Mouse (Mus musculus): ENCODE data around the gene Foxa1.

The Foxa1 gene
- long read RNA-seq, experiment 1: 0 reads
- long read RNA-seq, experiment 2: 0 reads

DNA sequence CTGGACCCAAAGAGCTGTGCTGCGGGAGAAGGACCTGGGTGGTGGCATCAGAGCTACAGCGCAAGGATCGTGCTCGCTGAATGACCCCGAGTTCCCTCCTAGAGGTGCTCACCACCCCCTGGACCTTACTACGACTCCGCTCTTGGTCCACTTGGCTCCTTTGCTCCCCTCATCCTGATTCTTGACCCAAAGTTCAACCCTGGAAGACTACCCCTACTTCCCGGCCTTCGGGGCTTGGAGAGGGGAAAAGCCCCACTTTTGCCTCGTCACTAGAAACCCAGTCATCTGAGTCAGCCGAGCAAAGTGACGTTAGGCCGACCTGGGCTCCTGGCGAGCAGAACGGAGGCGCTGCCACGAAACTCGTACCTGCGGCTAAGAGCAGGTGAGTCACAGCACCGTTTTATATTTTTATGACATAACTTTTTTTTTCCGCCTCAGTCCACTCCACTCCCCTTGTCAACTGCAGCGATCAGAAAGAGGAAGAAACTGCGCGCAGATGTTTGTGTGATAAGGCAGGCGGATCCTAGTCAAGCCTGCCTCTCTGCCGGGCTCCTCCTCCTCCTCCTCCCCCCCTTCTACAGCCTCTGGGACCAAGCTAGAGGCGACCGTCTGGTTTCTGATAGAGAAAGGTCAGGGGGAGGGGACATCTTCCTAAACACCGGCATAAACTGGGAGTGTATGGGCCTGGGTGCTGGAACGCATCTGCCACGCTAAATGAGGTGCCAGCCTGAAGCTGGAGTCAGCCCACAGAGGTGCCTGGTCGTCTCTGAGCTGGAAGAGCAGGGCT, at the start of gene Foxa1:
Gene Foxa1 (minus strand): TSS at position 502 of the 787 bp plus-strand sequence.
- intact Hi-C loops (cut with DNase I): no loop called here

DNA sequence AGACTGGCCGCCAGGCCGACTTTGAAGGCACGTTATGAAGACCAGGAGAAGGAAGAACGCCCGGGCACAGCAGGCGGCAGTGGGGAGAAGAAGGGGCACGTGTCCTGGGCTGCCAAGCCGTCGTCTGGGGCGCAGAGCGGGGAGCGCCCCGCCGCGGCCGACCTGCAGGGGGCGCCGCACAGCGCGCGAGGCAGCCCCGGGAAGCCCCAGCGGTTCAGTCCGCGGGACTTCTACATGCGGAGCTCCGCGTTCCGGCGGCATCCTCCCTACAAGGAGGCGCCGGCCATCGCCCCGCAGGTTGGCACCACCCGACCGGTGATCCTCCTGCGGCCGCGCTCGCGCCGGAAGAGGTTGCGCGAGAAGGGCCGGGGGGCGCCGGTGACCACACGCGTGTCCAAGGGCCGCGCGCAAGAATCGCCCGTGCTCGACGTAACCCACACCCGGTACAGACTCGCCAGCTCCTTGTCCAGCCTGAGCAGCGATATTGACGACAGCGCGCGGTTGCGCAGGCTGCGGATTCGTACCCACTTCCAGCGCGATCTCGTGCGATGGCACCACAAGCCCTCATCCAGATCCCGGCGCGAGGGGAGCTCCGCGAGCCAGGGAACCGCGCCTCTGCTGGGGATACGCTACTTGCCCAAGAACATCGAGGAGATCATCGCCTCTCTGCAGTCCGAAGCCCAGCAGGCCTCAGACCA, 29.4 kb upstream of the Foxa1 start:
- intact Hi-C loops (cut with DNase I): no loop called here

DNA sequence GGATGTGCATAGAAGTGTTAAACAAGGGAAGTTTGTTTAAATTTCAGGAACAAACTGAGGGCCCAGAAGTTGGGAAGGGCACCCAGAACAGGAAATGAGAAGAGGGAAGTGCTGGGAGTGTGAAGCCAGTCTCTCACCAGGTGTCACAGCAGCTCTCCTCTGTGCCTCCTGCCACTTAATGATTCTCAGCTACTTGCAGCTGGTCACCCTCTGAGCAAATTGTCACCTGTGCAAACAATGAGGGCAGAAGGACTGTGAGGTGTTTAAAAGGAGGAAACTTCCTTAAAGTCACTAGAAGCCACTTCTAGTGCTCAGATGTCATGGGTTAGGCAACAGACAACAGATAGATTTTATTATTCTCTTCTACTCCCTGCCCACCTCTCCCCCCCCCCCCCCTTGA, 25.7 kb upstream of the Foxa1 start:
- intact Hi-C loops (cut with DNase I): no loop called here

DNA sequence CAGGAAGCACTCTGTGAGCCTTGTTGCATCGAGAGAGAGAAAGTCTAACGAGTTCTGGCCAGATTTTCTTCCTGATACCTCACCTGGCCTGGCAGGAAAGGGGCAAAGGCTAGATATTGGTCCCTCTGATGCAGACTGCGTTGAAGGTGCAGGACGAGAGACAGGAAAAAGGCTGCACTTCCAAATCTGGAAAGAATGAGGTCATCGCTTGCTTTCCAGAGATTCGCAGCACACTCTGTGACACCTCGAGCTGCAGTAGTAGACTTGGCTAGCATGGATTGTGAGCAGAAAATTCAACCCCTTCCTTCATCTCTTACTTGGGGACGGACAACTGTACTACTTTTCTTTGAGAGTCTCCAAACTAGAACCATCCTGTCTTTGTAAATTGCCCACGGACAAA, 25.1 kb upstream of the Foxa1 start:
- intact Hi-C loops (cut with DNase I): no loop called here

DNA sequence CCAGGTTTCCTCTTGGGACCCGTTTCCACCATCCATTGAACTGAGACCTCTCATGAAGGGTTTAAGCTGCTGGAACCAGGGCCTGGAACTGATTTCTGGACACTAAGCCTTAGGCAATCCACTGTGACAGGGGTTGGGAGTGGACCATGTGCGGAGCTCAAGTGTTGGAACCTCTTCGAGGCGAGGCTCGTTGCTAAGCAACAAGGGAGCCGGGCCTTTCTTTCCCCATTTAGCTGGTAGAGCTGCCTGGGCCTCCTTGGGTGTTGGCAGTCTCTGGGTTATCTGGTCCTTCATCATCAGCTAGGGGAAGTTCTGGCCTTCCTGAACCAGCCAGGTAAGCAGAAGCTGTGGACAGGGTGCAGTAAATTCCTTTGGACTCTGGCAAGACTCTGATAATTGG, 17.2 kb upstream of the Foxa1 start, which contains the start of gene Ttc6:
Gene Ttc6 (plus strand): TSS at position 205 of the 400 bp plus-strand sequence.
- intact Hi-C loops (cut with DNase I): no loop called here

DNA sequence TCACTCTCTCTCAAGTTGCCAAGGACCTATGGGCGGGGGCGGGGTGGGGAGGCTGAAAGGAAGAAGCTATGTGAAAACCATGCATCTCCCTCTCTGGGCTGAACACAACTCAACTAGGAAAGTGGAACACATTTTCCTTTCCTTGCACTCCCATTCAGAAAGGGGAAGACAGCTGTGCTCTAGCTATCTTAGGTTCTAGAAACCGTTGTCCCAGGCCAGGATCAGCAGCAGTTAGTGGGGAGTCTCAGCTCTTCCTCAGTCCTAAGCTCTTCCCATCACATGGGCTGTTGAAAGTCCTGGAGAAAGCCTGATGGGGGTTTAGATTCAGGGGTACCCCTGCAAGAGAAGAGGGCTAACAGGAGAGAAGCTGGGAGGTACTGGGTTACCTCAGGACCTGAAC, 7.4 kb upstream of the Foxa1 start:
- intact Hi-C loops (cut with DNase I): no loop called here

DNA sequence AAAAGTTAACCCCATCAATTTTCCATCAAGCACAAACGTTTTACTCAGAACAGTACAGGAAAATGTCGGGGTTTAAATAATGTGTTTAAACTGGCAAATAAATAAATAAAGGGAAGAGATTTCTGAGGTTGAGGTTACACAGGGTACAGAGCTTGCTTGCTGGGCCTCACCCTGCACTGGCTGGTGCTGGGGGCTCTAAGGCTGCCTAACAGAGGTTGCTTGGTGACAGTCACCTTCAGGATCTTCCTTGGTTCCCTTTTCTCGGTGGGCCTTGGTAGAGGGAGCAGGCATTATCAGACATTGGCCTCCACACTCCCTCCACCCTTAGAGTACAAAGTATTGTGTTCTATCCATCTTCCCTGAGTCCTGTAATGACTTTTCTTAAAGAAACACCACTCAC, 5.6 kb upstream of the Foxa1 start:
- intact Hi-C loops (cut with DNase I): no loop called here

DNA sequence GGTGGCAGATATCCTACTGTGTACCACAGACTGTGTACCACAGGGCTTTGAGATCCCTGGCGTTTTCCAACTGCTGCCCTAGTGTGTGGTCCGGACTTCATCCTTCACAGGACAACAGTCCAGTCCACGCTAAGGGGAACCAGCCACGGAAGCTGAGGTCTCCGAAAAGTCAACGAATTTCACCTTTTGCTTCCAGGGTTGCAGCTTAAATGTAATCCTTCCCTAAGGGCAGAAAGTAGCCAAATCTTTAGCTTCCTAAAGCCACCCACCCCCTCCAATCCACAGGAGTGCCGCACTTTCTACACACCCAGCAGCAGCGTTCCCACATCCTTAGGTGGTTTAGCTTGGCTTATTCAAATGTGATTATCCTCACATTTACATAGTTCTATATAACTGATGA, 4.2 kb upstream of the Foxa1 start:
- intact Hi-C loops (cut with DNase I): no loop called here

DNA sequence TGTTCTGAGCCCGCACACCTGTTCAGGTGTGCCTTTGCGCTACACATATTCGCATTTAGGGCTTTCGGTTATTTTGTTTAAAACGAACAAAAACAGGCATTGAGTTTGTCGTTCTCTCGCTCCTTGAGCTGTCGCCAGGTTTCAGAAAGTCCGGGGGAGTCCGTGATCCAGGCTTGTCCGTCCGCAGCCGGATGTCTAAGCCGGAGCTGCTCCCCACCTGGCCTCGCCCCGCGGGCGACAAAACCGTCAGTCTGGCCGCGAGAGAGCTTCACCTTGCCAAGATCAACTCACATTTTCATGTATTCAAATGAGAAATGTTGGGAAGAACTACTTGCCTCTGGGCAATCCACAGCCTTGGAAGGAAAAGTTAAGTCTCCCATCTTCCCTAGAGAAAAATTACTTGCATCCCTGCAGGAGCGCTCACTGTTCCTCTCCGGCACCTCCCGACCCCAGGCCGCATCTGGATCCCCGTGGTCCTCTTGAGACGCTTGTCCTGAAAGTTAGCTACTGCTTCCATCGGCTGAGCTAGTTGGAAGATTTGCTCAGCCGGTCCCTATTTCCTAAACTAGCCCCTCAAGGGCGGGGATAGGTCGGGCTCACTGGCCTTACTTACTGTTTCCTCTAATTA, 3.6 kb upstream of the Foxa1 start:
- intact Hi-C loops (cut with DNase I): no loop called here

DNA sequence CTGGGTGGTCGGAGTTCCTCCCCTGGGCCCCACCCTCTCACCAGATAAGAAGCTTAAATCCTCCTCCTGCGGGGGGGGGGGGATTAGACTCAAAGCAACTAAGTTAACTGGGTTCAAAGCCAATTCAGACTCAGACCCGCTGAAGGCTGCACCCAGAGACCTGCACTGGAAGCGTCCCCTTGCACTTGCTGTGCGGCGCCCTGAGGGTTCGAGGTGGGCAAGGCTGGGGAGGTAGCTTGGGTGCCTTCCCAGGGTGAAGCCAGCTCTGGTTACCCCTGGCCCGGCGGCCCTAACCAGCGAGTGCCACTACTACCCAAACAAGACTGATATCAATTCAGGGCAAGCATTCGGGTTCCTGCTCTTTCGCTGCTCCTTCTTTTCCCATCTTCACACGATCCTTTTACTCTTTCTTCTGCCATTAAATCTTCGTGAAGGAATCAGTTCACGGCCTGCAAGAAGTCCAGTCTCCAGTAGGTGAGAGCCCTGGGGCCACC, 3.0 kb upstream of the Foxa1 start:
- intact Hi-C loops (cut with DNase I): no loop called here

DNA sequence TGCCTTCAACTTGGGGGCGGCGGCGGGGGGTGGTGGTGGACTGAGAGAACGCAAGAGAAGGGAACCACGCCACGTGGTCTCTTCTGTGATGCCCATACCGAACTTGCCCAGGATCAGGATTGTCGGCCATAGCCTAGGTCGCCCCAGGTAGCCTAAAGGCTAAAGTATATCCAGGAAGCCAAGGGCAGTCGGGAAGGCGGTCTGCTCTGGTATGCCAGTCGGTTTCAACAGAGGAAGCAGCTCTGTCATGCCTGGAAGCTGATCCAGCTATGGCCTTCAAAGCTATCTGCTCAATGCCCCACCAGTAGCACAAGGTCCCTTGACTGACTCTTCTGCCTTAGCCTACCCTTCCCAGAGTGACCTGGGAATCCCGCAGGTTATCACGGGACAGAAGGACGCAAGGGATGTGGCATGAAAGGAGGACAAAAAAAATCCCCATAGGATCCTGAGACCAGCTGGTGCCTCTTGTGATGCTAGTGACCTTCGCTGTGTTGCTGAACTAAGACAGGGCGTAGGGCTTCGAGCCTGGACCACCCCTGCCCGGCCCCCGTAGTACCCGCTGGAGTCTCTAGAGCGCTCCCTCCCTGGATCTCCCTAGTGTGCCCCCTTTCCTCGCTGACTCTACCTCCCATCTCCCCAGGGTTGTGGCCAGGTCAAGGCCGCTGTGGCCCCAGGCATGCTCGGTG, 2.4 kb upstream of the Foxa1 start:
- intact Hi-C loops (cut with DNase I): no loop called here

DNA sequence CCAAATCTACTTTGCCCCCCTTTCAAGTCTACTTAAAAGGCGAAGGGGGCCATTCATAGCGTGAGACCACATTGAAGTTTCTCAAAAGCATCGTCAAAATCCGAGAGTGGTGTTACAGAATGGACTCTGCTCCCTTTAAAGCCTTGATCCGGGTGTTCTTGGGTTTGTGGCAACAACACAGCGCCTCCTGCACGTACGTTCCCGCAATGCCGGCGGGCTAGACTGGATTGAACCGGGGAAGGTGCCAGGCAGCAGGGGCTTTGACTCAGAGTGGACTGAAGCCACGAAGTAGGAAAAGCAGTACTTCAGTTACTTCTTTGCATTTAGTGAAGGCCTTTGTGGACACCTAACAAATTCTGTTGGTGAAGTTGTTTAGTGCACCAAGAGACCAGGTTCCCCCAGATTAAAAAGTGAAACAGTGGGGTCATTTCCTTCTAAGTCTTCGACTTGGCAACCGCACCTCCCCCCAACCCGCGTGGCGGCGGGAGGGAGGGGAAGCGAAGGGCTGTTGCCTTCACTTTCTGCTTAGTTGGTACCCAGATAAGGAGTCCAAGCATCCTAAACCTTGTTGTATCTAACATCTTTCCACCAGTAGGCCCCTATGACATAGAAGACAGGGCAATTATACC, 1.8 kb upstream of the Foxa1 start:
- intact Hi-C loops (cut with DNase I): no loop called here

DNA sequence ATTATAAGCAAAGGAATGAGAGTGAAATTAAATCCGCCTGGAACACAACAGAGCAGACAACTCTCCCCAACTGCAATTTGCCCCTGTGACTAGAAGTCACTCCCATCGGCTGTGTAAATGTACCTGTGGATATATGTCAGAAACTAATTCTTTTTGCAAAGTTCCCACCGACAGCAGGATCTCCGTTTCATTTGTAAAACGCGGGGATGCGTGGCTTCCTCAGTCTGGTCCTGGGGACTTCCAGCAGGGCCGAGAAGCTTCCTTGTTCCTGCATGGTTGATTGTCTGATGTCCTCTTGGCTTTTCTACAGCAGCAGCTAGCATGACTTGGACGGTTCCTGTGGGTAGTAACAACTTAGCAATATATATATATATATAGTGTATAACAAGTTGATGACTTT, 1.2 kb upstream of the Foxa1 start:
- intact Hi-C loops (cut with DNase I): no loop called here

DNA sequence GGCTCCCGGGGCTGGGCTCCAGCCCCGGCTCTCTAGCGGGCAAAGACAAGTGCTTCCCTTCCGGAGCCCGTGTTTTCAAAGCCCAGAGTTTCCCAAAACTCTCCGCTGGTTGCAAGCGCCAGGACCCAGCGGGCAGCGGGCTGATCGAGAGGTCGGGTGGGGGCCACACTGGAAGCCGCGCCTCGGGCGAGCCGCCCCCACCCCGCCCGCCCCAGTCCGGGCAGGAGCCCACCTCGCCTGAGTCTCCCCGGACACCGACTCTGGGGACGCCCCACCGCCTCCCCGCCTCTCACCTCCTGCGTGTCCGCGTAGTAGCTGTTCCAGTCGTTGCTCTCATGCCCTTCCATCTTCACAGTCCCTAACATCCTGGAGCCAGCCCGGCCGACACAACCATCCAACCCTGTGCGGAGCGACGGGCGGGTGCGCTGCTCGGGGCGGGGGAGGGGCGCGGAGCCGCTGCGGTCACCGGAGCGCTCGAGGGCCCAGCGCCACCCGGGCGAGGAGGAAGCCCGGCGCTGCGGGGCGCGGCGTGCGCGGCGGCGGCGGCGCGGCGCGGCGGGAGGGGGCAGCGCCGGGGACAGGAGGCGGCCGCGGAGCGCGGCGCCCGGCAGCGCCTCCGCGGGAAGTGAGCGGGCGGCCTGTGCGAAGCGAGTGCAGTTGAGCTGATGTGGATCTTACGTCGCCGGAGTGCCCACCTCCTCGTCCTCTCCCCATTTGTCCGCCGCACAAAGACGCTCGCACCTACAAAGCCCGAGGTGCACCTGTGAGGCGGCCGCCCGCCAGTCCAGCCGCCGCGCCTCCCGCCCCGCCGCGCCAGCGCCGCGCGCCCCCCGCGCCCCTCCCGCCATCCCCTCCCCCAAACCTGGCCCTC, 1.1 kb downstream of the Foxa1 start:
- intact Hi-C loops (cut with DNase I): no loop called here

DNA sequence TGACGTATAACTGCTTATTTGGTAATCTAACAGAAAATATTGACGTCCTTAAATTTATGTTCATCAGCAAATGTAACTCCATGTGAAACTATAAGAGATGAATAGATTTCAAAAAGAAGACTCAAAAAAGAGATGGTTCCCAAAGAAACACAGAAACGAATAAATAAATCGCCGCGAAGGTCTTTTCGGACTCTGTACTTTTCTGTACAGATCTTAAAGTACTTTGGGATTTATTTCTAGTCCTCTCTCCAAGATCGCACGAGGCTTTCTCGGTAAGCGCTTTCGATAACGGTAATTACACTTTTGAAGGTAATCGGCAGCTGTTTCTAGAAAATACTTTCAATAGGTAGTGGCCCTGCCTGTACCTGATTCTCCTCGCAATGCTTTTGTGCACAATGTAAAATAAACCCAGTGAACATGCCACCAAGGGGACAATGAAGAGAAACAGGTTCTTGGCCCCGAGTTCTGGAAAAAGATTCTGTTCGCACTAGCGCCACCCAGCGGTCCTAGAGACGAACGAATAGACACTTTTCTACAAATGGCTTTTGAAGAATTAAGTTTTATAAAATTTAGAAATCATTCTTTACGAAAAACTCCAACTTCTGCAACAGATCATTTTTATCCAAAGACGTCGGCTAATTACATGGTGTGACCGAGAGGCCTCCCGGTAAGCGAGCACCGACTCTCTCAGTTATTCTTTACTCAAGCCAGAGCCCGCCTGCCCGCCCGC, 1.9 kb downstream of the Foxa1 start:
- intact Hi-C loops (cut with DNase I): no loop called here

DNA sequence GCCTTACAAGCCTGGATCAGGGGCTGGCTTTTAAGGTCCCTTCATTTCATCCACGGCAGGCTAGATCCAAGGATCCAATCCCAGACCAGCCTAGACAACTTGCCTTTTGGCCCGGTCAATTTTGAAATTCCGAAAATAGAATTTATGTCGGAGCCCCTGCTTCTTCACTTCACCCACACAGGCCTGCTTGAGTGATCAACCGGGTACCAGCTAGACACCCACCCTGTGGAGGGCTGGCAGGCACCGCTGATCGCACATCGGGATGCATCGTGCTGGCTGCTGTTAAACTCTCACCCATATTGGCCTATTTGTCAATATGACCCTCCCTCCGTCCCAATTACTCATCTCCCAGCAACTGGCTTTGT, 3.1 kb downstream of the Foxa1 start:
- intact Hi-C loops (cut with DNase I): loop anchor here (2.0 kb wide), 1 partner anchor 263 kb away; no protein-coding TSS in a partner anchor

DNA sequence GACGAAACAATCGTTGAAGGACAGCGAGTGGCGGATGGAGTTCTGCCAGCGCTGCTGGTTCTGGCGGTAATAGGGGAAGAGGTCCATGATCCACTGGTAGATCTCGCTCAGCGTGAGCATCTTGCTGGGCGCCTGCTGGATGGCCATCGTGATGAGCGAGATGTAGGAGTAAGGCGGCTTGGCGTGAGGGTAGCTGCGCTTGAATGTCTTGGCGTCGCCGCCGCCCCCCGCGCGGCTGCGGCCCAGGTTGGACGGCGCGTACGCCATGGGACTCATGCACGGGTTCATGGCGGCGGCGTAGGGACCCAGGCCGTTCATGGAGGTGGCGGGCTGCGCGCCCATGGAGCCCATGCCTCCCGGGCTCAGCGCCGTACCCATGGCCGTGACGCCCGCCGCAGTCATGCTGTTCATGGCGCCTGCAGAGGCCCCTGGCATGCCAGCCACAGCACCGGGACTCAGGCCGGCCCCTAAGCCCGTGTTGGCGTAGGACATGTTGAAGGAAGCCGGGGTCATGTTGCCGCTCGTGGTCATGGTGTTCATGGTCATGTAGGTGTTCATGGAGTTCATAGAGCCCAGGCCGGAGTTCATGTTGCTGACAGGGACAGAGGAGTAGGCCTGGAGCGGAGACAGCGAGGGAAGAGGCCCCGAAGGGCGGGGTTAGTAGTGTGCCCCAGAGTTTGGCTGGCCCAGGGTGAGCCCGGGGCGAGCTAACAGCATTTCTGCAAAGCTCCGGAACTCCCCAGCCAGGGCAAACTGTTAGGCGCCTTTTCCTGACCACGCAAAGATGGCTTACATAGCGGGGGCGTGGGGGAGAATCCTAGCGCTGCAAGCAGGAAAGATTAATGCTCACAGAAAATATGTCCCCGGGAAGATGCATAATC, 3.7 kb downstream of the Foxa1 start:
- intact Hi-C loops (cut with DNase I): loop anchor here (2.0 kb wide), 1 partner anchor 262 kb away; no protein-coding TSS in a partner anchor

All from adrenal gland (tissue).